In the genomic region with DNA sequence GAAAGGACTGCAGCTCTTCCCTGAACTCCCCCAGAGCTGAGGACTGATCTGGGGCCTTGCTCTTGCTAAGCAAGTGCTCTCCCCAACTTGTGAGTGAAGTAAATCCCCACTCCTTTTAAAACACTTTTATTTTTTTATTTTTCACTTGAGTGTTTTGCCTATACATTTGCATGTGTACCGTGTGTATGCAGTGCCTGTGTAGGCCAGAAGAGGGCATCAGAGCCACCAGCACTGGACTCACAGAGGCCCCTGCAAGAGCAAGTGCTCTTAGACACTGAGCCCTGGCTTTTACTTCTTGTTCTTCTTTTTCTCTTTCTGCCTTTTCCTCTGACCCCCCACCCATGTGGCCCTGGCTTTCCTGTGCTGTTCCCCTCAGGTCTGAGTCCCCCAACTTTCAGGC, we compare ENCODE assay signal across 6 mouse cellular contexts. TPM values are rescaled to one million over a fixed set of nuclear protein-coding genes. Genes with fewer than 3 reads are reported as not detected.
DNase-seq lines count a peak whose midpoint lies in the region; ATAC-seq and TF ChIP-seq lines count a peak whose summit lies in the region.
"Not testable (repeated sequence)": the region's sequence is repeated elsewhere in the genome, so short reads cannot be mapped to it uniquely, and the experiment has no call there.

No protein-coding gene starts in this region.

- ATAC-seq in Patski; forebrain, embryonic 11.5 days (replicated peaks; ENCODE audit: low FRiP score); hindbrain, embryonic 11.5 days (ENCODE audit: low FRiP score); lung, postnatal 0 days: not testable (repeated sequence)

- peaks cover 11% of the 10 kb centered on the region; the same call in 1 of the 2 replicates for H3K4me1 ChIP-seq in E14TG2a.4 (replicated peaks; ENCODE audit: low read depth, low read length)
- H3K4me1 ChIP-seq in forebrain, embryonic 11.5 days (replicated peaks; ENCODE audit: control insufficient read depth, insufficient read depth, low read length); hindbrain, embryonic 11.5 days (replicated peaks; ENCODE audit: control insufficient read depth, insufficient read depth, low read length); lung, postnatal 0 days (ENCODE audit: insufficient read depth, low read depth, low read length): not testable (repeated sequence)

- TF ChIP-seq EP300 in lung, postnatal 0 days (IDR thresholded peaks at IDR 0.05): not testable (repeated sequence)

- not testable (repeated sequence) for H3K27ac ChIP-seq in forebrain, embryonic 11.5 days (ENCODE audit: low read depth, low read length); hindbrain, embryonic 11.5 days (ENCODE audit: low read depth, low read length); left cerebral cortex, adult 2 months; lung, postnatal 0 days (ENCODE audit: low read length)

- H3K9me3 ChIP-seq in E14TG2a.4 (ENCODE audit: low read length); forebrain, embryonic 11.5 days (ENCODE audit: control insufficient read depth, low read length); hindbrain, embryonic 11.5 days (ENCODE audit: control insufficient read depth, low read length); lung, postnatal 0 days (ENCODE audit: low read length): not testable (repeated sequence)

- not testable (repeated sequence) for H3K9ac ChIP-seq in forebrain, embryonic 11.5 days (ENCODE audit: low read length); hindbrain, embryonic 11.5 days (ENCODE audit: low read depth, low read length); lung, postnatal 0 days (replicated peaks; ENCODE audit: low read depth)

- H3K36me3 ChIP-seq in E14TG2a.4 (ENCODE audit: insufficient read depth, low read length); forebrain, embryonic 11.5 days (ENCODE audit: control insufficient read depth, insufficient read depth, low read length); hindbrain, embryonic 11.5 days (ENCODE audit: control insufficient read depth, insufficient read depth, low read length); lung, postnatal 0 days (ENCODE audit: insufficient read depth, low read length): not testable (repeated sequence)

- WGBS in forebrain, embryonic 11.5 days: 96% methylated on average over 1 of the region's 1 CpGs
- 87% methylated on average over 1 of the region's 1 CpGs for WGBS in hindbrain, embryonic 11.5 days
- 88% methylated on average over 1 of the region's 1 CpGs for WGBS in lung, postnatal 0 days

- intact Hi-C loops in left cerebral cortex, adult 2 months (cut with DNase I): not testable (repeated sequence)

- H3K4me3 ChIP-seq in E14TG2a.4 (replicated peaks; ENCODE audit: low read length); forebrain, embryonic 11.5 days (ENCODE audit: low read depth, low read length); hindbrain, embryonic 11.5 days (ENCODE audit: low read depth, low read length); left cerebral cortex, adult 2 months; lung, postnatal 0 days (ENCODE audit: low read depth, low read length): not testable (repeated sequence)

- H3K27me3 ChIP-seq in E14TG2a.4 (ENCODE audit: insufficient read depth, low read length); Patski; forebrain, embryonic 11.5 days (ENCODE audit: control insufficient read depth, insufficient read depth, low read length); hindbrain, embryonic 11.5 days (ENCODE audit: control insufficient read depth, insufficient read depth, low read length); lung, postnatal 0 days (replicated peaks; ENCODE audit: insufficient read depth, low read length): not testable (repeated sequence)

- DNase-seq in Patski (ENCODE audit: low read depth, low spot score); left cerebral cortex, adult 2 months (ENCODE audit: extremely low spot score in 1 of 2, low spot score in 2 of 2); lung, postnatal 0 days (ENCODE audit: low spot score): not testable (repeated sequence)
- peak; percentile 66 for DNase-seq in forebrain, embryonic 11.5 days (ENCODE audit: low spot score)
- peak; percentile 35 for DNase-seq in hindbrain, embryonic 11.5 days (ENCODE audit: low spot score)

- H3K4me2 ChIP-seq in forebrain, embryonic 11.5 days (ENCODE audit: low read depth, low read length, severe bottlenecking); hindbrain, embryonic 11.5 days (replicated peaks; ENCODE audit: low read depth, low read length); lung, postnatal 0 days (replicated peaks; ENCODE audit: low read depth, low read length): not testable (repeated sequence)

- POLR2A ChIA-PET in Patski (lab: Charles Lee): not testable (repeated sequence)

- CTCF ChIA-PET in Patski (lab: Charles Lee): not testable (repeated sequence)

- in situ Hi-C loops in Patski (cut with MboI; ENCODE audit: low pct_unique_long_range_greater_than_20kb): loop anchor here (10.0 kb wide), 1 partner anchor 486 kb away; no protein-coding TSS in a partner anchor

- TF ChIP-seq CTCF in E14TG2a.4 (conservative IDR thresholded peaks at IDR 0.05; ENCODE audit: low read length) (peak; percentile 73), Patski (IDR thresholded peaks at IDR 0.05) (peak; percentile 38)
- peak; percentile 6 for TF ChIP-seq CTCF in left cerebral cortex, adult 2 months (IDR thresholded peaks at IDR 0.05)
- TF ChIP-seq CTCF in lung, postnatal 0 days (IDR thresholded peaks at IDR 0.05): peak; percentile 30

RNA-seq across cellular contexts. Expression of gene Slc2a12, which starts 56.2 kb away (rescaled TPM):
- not detected for polyA plus RNA-seq in Patski (2021)
- polyA plus RNA-seq in forebrain, embryonic 11.5 days (2014; fragmentation: Nextera tagmentation; extraction: Ambion mirVana): 2.2 and 2.4 TPM in 2 replicates
- 2.4 and 3.2 TPM in 2 replicates for polyA plus RNA-seq in hindbrain, embryonic 11.5 days (2014; fragmentation: Nextera tagmentation; extraction: Ambion mirVana)
- total RNA-seq in left cerebral cortex, adult 2 months (2021): 1 to 10 TPM; 4.2 to 4.6 TPM
- polyA plus RNA-seq in lung, postnatal 0 days (2015; fragmentation: Nextera tagmentation; extraction: Ambion mirVana): 2.6 and 3.2 TPM in 2 replicates

Comparison
In these comparisons a context has a peak if more than half of its experiments do, and no peak if none do; other contexts are left out.
1. CTCF ChIP-seq: peak in every context shown above with its lines; median percentile 73 in E14TG2a.4; 38 in Patski; 30 in lung, postnatal 0 days; 6 in left cerebral cortex, adult 2 months.